Mouse (Mus musculus) heart, postnatal 0 days (tissue): ENCODE measurements around the gene Pla2g16.

Source experiments
- CTCF ChIP-seq: IDR thresholded peaks from 2 replicates; pipeline ENCODE4 v1.5.1; 2016; ENCODE audit warnings: antibody characterized with exemption, control low read depth, low read depth
- EP300 ChIP-seq: IDR thresholded peaks from 2 replicates; pipeline ENCODE4 v1.6.1; 2016; ENCODE audit warnings: antibody characterized with exemption, low read depth

- TF ChIP-seq CTCF (no peak), EP300 (no peak)
Measured at GRCm38 (mm10) chr19:7616231-7616930, 59.1 kb downstream of the Pla2g16 start.
